Mouse (Mus musculus): Measurements from ENCODE around the gene Slc31a2.

Gene Slc31a2

GRCm38 (mm10) chr4:62322684-62323083 is 60.3 kb downstream of the Slc31a2 start:
- DNase-seq = no peak

DNA sequence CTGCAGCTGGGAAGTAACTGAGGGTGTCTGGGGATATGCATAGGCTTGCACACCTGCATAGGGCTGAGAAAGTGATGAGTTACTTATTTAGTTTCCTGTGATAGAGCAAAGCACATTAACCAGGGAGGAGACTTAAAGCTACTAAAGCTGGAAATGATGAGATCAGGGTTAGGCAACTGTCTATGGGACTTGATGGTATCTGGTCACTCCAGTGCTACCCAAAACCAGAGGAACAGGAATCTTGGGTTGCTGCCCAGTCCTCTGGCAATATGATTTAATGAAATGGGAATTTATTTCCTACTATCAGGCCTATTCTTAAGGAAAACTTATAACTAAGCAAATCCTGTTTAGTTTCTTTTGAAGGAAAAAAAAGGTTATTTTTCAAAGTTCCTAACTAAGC is 63.7 kb downstream of the Slc31a2 start:
- no peak for DNase-seq

DNA sequence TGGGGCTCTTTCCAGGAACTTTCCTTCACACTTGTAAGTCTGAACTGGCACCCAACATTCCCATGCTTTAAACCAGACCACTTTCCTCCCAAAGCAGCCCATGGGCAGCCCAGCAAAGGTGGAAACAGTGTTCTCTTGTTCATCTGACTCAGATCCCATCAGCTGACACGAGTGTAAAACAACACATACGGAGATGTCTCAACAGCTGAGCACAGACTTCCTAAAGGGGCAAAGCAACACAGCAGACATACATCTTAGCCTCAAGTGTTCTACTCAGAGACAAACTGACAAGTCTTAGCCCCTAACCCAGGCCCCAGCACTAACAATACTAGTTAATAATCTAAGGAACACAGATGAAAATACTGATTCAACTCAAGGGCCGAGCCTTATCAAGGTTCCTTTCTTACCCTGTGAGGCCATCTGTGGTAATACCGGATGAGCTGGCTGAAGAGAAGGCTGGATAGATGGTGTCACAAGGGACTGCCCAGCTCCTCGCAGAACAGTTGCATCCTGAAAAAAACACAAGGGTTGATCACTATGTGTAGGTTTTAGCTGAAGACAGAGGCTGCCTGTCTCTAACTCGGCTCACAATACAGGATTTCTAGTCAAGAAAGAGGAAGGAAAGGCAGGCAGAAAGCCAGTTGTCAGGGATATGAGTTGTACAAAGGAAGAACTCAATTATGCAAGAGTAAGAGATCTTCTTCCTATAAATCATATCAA is 66.7 kb downstream of the Slc31a2 start:
- DNase-seq = no peak

DNA sequence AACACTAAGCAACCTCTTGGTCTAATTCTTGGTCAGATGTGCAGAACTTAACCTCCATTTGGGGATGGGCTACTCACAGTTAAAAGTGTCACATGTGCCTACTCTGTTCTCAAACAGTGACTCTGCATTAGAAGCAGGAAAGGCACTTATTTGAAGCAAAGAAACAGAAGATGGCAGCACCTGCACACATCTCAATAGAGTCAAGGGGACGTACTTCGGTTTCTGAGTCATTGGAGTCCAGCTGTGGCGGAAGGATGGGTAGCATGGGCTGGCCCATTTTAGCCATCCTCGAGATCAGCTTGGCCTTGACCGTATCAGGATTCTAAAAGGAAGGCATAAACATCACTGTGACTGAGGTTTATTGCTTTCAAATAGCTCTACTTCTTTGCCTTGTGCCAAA is 69.6 kb downstream of the Slc31a2 start:
- no peak for DNase-seq

GRCm38 (mm10) chr4:62338536-62338935 is 76.2 kb downstream of the Slc31a2 start:
- no peak for DNase-seq

GRCm38 (mm10) chr4:62344000-62344399 is 81.6 kb downstream of the Slc31a2 start:
- DNase-seq = no peak

GRCm38 (mm10) chr4:62345827-62346226 is 83.5 kb downstream of the Slc31a2 start:
- DNase-seq = no peak

DNA sequence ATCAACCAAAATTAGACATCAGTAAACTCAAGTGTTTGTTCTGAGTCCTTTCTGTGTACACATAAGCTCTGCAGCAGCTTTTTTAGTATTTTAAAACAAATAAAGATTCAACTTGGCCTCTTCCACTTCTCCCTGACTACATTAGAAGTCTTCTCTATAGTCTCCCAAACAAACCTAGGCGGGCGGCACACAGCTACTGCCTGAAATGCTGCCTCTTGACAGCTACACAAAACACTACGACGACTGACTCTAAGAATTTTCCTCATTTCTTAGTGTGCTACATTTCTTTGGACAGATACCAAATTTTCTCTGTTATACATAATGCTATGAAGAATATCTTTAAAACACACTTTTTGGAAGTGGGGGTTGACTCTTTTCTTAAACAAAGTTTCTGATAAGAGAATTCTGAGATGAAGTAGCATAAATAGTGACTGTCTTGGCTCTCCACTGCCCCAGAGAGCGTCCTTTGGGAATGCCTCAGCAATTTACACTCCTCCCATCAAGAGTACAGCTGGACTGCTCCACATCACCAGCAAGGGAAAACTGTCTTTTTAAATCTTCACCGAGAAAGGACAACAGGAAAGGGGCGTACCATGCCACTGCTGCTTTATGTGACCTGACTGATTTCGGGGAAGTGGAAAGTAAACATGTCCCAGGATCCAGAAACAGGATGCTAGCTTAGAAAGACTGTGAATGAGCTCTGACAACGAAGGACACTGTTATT is 85.4 kb downstream of the Slc31a2 start:
- no peak for DNase-seq

Data from right cerebral cortex, postnatal 4 days (tissue).